Mouse (Mus musculus) heart, embryonic 13.5 days (tissue): Measurements from ENCODE around the gene Ifitm5. TPM values are rescaled to one million over a fixed set of nuclear protein-coding genes. Genes with fewer than 3 reads are reported as not detected.
A peak's percentile ranks its signal among the peaks of the same experiment; 100 is the strongest.

Experiments used
- ATAC-seq: fragments of 200-750 bp; cut with Nextera tagmentation; 2 replicates; pipeline ENCODE4 v1.8.0; 2017; ENCODE audit warnings: moderate TSS enrichment; ENCODE audit not compliant: insufficient number of reproducible peaks, low FRiP score, low TSS enrichment; ENCODE audit errors: extremely low read depth
- H3K27ac ChIP-seq: fragments of 300-500 bp; sonication (generic); replicated peaks from 2 replicates; pipeline ENCODE4 v1.5.1; 2015; ENCODE audit warnings: moderate library complexity, mild to moderate bottlenecking, inconsistent platforms
- H3K27me3 ChIP-seq: fragments of 300-500 bp; sonication (generic); replicated peaks from 2 replicates; pipeline ENCODE4 v1.6.1; 2015; ENCODE audit warnings: mild to moderate bottlenecking, inconsistent platforms
- H3K36me3 ChIP-seq: fragments of 300-500 bp; sonication (generic); 2 replicates; pipeline ENCODE4 v1.6.1; 2015; ENCODE audit warnings: mild to moderate bottlenecking, inconsistent platforms
- H3K4me1 ChIP-seq: fragments of 300-500 bp; sonication (generic); 2 replicates; pipeline ENCODE4 v1.6.1; 2015; ENCODE audit warnings: inconsistent platforms
- H3K4me2 ChIP-seq: fragments of 300-500 bp; sonication (generic); 2 replicates; pipeline ENCODE4 v1.6.1; 2015; ENCODE audit warnings: inconsistent platforms, mild to moderate bottlenecking, moderate library complexity
- H3K4me3 ChIP-seq: fragments of 300-500 bp; sonication (generic); 2 replicates; pipeline ENCODE4 v1.5.1; 2015; ENCODE audit warnings: moderate library complexity, mild to moderate bottlenecking, inconsistent platforms
- H3K9ac ChIP-seq: fragments of 300-500 bp; sonication (generic); 2 replicates; pipeline ENCODE4 v1.6.1; 2015; ENCODE audit warnings: inconsistent platforms, mild to moderate bottlenecking, moderate library complexity
- H3K9me3 ChIP-seq: fragments of 300-500 bp; sonication (generic); 2 replicates; pipeline ENCODE4 v1.6.1; 2016; ENCODE audit warnings: inconsistent platforms
- WGBS: fragments of 180-500 bp; shearing (Covaris S2); methylation state at CpG from one replicate; pipeline ENCODE4 v1.1.7; 2015; ENCODE audit warnings: mixed read lengths; 5-methylcytosine and 5-hydroxymethylcytosine counted together
- polyA plus RNA-seq: library from polyadenylated mRNA; unstranded; fragments of >200 nt; fragmentation: Nextera tagmentation; extraction: Ambion mirVana; gene quantifications from 2 replicates; pipeline ENCODE4 v1.2.1, GENCODE M21; 2015

Gene Ifitm5
- polyA plus RNA-seq, 1 experiment from 2014 or later = 1.2 TPM

GRCm38 (mm10) chr7:140939669-140940171 is 10.4 kb downstream of the Ifitm5 start:
- Histone ChIP-seq H3K4me1 (peaks cover 32% of the 10 kb centered on the region), H3K4me2 (peak overlapping the region; percentile 20; the same call in 1 of the 2 replicates), H3K27me3 (peaks cover 34% of the 10 kb centered on the region), H3K9ac (peak overlapping the region; percentile 66), H3K4me3 (no peak overlapping the region), H3K36me3 (peaks cover under 1% of the 10 kb centered on the region; the same call in 1 of the 2 replicates), H3K9me3 (no peaks in the 10 kb centered on the region), H3K27ac (no peak overlapping the region)
- 10% methylated on average over 6 of the region's 8 CpGs for WGBS
- no peak for ATAC-seq

DNA sequence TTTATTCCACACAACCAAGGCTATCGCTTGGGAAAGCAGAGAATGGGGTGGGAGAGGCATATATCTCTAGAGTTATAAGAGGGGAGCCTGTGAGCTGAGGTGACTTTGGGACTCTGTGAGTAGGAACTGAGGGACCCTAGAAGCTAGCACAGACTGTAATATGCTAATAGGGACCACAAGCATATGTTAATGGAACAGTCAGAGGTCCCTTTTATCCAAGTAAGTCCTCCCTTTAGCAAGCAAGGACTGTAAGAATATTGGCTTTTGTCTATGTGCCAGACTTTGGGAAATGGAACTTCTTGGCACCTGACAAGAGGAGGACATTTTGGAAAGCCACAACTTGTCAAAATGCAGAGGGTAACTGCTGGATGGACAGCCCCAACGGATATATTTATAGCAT is 11.2 kb downstream of the Ifitm5 start:
- H3K36me3 ChIP-seq = no peaks in the 10 kb centered on the region
- WGBS = 25% methylated on average over 2 of the region's 2 CpGs
- H3K4me3 ChIP-seq = no peak overlapping the region
- H3K4me2 ChIP-seq = no peak overlapping the region
- peaks cover 38% of the 10 kb centered on the region for H3K27me3 ChIP-seq
- H3K27ac ChIP-seq = no peak overlapping the region
- H3K4me1 ChIP-seq = peaks cover 32% of the 10 kb centered on the region
- ATAC-seq = no peak
- H3K9ac ChIP-seq = no peak overlapping the region
- H3K9me3 ChIP-seq = no peaks in the 10 kb centered on the region

- H3K9me3 ChIP-seq = no peaks in the 10 kb centered on the region
- H3K4me2 ChIP-seq = no peak overlapping the region
- no peak overlapping the region for H3K4me3 ChIP-seq
- ATAC-seq = no peak
- peaks cover 32% of the 10 kb centered on the region for H3K4me1 ChIP-seq
- H3K36me3 ChIP-seq = no peaks in the 10 kb centered on the region
- H3K9ac ChIP-seq = no peak overlapping the region
- H3K27me3 ChIP-seq = peaks cover 39% of the 10 kb centered on the region
- 43% methylated on average over 3 of the region's 3 CpGs for WGBS
- H3K27ac ChIP-seq = no peak overlapping the region
These were observed 11.7 kb downstream of the Ifitm5 start for GRCm38 (mm10) chr7:140938436-140938835.

DNA sequence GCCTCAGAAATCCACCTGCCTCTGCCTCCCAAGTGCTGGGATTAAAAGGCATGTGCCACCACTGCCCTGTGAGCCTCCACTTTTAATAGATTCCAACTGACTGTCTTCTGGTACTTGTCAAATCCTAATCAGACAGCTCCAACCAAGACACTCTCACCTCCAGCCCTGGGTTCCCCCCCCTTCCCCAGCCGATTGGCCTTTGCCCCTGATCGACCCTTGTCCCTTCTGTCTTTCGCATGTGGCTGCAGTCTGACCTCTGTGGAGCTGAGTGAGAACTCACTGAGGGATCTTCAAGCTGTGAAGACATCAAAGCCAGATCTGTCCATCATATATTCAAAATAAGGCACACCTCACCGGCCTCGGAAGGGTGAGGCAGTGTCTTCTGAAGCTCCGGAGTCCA is 22.9 kb downstream of the Ifitm5 start:
- Histone ChIP-seq H3K27me3 (peaks cover 43% of the 10 kb centered on the region), H3K4me2 (no peak overlapping the region), H3K9ac (no peak overlapping the region), H3K4me1 (peaks cover 10% of the 10 kb centered on the region), H3K4me3 (no peak overlapping the region), H3K36me3 (no peaks in the 10 kb centered on the region), H3K27ac (no peak overlapping the region), H3K9me3 (peaks cover 6% of the 10 kb centered on the region; the same call in 1 of the 2 replicates)
- 70% methylated on average over 6 of the region's 6 CpGs for WGBS
- ATAC-seq = no peak

- Histone ChIP-seq H3K9ac (no peak overlapping the region), H3K4me2 (peak overlapping the region; percentile 69), H3K36me3 (no peaks in the 10 kb centered on the region), H3K4me1 (peaks cover 14% of the 10 kb centered on the region), H3K27ac (no peak overlapping the region), H3K4me3 (peak overlapping the region; percentile 46), H3K9me3 (no peaks in the 10 kb centered on the region), H3K27me3 (peaks cover 80% of the 10 kb centered on the region)
- WGBS = 22% methylated on average over 30 of the region's 30 CpGs
- ATAC-seq = no peak
These were observed 26.9 kb downstream of the Ifitm5 start for GRCm38 (mm10) chr7:140923070-140923775.

DNA sequence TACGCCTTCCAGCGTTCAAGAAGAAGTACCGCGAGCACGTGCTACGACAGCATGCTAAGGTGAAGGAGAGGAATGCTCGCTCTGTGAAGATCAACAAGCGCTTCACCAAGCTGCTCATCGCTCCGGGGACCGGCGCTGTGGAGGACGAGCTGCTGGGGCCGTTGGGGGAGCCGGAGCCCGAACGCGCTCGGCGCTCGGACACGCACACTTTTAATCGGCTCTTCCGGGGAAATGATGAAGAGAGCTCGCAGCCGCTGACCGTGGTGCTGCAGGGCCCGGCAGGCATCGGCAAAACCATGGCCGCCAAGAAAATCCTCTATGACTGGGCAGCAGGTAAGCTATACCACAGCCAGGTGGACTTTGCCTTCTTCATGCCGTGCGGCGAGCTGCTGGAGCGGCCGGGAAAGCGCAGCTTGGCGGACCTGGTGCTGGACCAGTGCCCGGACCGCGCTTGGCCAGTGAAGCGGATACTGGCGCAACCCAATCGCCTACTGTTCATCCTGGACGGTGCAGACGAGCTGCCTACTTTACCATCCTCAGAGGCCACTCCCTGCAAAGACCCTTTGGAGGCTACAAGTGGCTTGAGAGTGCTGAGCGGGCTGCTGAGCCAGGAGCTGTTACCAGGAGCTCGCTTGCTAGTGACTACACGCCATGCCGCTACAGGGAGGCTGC is 27.6 kb downstream of the Ifitm5 start:
- Histone ChIP-seq H3K27ac (no peak overlapping the region), H3K9ac (no peak overlapping the region), H3K36me3 (no peaks in the 10 kb centered on the region), H3K4me2 (peak overlapping the region; percentile 69), H3K27me3 (peaks cover 87% of the 10 kb centered on the region), H3K9me3 (no peaks in the 10 kb centered on the region), H3K4me1 (peaks cover 14% of the 10 kb centered on the region), H3K4me3 (peak overlapping the region; percentile 46)
- no peak for ATAC-seq
- 1% methylated on average over 49 of the region's 49 CpGs for WGBS

DNA sequence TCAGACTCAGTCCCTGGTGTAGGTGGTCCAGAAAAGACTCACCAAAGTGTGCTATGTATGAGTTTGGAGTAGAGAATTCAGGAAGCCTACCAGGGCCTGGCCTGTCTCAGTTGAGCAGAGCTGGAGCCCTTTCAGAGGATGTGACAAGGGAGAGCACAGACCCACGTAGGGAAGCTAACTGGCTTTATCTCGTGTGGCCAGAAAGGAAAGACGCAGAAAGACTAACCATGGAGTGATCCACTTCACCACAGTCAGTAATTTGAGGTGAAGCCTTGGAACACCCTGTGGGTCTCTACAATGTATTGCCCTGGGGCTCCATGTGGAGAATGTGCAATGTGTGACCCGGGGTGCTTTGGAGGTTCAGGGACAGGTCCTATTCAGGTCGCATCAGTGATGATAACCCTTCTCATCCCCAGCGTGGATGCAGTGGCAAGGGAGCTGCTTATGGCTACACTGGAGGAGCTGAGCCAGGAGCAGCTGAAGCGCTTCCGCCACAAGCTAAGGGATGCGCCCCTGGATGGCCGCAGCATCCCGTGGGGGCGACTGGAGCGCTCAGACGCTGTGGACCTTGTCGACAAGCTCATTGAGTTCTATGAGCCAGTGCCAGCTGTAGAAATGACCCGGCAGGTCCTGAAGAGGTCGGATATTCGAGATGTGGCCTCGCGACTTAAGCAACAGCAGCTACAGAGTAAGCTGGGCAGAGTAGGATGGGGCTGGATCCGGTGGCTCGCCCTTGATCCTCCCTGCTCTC is 28.7 kb downstream of the Ifitm5 start:
- Histone ChIP-seq H3K9ac (no peak overlapping the region), H3K27ac (no peak overlapping the region), H3K4me2 (no peak overlapping the region), H3K27me3 (peaks cover 92% of the 10 kb centered on the region), H3K4me3 (no peak overlapping the region), H3K36me3 (no peaks in the 10 kb centered on the region), H3K9me3 (no peaks in the 10 kb centered on the region), H3K4me1 (peaks cover 14% of the 10 kb centered on the region)
- WGBS = 25% methylated on average over 22 of the region's 22 CpGs
- no peak for ATAC-seq

DNA sequence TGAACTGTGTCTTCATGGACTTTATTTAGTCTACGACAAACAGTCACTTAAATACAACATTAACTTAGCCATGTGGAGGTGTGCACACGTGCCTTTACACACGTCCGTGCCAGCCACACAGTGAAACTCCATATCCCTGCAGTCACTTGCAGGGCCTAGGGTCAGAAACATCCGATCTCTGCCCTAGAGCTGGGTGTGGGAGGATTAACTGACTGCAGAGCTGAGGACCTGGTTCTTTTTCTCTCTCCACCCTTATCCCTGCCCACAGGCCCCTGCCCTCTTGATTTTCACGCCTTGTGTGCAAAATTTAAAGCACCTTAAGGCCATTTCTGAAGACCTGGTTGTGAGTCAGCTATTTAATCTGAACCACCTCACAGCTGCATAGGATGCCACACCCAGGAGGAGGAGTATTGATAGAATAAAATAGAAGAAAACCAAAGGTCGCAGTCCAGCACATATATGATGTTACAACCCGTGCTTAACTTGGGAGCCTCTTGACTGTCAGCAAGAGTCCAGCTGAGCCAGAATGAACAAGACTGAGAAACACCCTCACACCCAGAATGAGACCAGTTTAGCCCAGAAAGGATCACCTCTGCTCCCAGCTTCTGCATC is 29.6 kb downstream of the Ifitm5 start, which contains the start of gene Nlrp6:
TSS of gene Nlrp6 (plus strand) at position 485 of the 612 bp plus-strand sequence.
- Histone ChIP-seq H3K9ac (no peak within 1 kb of the TSS), H3K4me2 (no peak within 1 kb of the TSS), H3K27ac (no peak within 1 kb of the TSS), H3K9me3 (no peaks in the 10 kb centered on the region), H3K36me3 (no peaks in the 10 kb centered on the region), H3K27me3 (peaks cover 93% of the 10 kb centered on the region), H3K4me1 (peaks cover 14% of the 10 kb centered on the region), H3K4me3 (no peak within 1 kb of the TSS)
- WGBS = 66% methylated on average over 8 of the region's 8 CpGs
- no peak for ATAC-seq

DNA sequence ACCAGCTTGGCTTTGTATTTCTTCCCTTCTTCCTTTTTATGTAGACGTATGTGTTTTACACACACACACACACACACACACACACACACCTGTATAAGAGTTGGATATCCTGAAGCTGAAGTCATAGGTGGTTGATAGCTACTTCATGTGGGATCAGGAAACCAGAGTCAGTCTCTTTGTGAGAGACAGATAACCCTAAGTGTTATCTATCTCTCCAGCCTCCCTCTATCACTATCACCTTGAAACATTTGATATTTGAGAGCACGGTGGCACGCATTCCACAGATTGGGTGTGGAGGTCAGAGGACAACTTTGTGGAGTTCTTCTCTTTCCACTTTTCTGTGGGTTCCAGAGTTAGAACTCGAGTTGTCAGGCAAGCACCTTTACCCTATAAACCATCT is 30.2 kb downstream of the Ifitm5 start:
- no peak overlapping the region for H3K4me3 ChIP-seq
- no peak overlapping the region for H3K9ac ChIP-seq
- peaks cover 14% of the 10 kb centered on the region for H3K4me1 ChIP-seq
- H3K27me3 ChIP-seq = peaks cover 87% of the 10 kb centered on the region
- H3K27ac ChIP-seq = no peak overlapping the region
- WGBS = 31% methylated on average over 4 of the region's 4 CpGs
- no peaks in the 10 kb centered on the region for H3K9me3 ChIP-seq
- H3K4me2 ChIP-seq = no peak overlapping the region
- ATAC-seq = no peak
- H3K36me3 ChIP-seq = no peaks in the 10 kb centered on the region

DNA sequence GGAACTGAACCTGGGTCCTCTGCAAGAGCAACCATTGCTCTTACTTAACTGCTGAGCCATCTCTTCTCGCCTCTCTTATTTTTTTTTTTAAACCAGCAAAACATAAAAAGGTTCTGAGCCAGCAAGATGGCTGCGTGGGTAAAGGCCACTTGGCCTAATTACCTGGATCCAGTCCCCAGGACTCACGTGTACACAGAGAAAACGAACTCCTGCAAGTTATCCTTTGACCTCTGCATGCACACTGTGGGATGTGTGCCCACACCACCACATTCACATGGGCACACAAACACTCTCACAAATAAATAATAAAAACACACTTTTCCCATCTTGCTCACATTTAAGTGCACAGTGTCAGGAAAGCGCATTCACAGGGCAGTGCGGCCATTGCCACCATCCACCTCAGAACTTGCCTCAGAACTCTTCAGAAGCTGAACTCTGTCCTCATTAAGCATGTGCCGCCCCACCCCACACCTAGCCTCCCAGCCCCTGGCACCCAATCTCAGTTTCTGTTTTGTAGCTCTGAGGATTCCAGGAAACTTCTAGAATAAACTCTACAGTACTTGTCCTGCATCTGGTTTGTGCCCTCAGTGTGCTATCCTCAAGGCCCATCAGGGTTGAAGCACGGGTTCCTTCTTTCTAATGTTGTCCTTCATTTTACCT is 35.9 kb downstream of the Ifitm5 start:
- Histone ChIP-seq H3K9me3 (no peaks in the 10 kb centered on the region), H3K4me3 (no peak overlapping the region), H3K27me3 (peaks cover 45% of the 10 kb centered on the region), H3K4me2 (no peak overlapping the region), H3K36me3 (no peaks in the 10 kb centered on the region), H3K27ac (no peak overlapping the region), H3K4me1 (no peaks in the 10 kb centered on the region), H3K9ac (no peak overlapping the region)
- ATAC-seq = no peak
- 75% methylated on average over 8 of the region's 8 CpGs for WGBS
